Mouse (Mus musculus): ENCODE data around the gene Tbx3.

GRCm38 (mm10) chr5:119663747-119664146, 6.7 kb upstream of the Tbx3 start:
- TF ChIP-seq TAL1 (IDR thresholded peaks at IDR 0.05; ENCODE audit: low read length) (no peak), GATA1 (IDR thresholded peaks at IDR 0.05; ENCODE audit: low read length) (no peak)
